Mouse (Mus musculus) stomach, embryonic 14.5 days (tissue): ENCODE results near the gene Rab11b. TPM values are rescaled to one million over a fixed set of nuclear protein-coding genes. Genes with fewer than 3 reads are reported as not detected.
A peak's percentile ranks its signal among the peaks of the same experiment; 100 is the strongest.

Source experiments
- ATAC-seq: fragments of 200-750 bp; cut with Nextera tagmentation; 2 replicates; pipeline ENCODE4 v1.8.0; 2017; ENCODE audit warnings: low read depth, moderate TSS enrichment; ENCODE audit not compliant: insufficient number of reproducible peaks, insufficient read depth, low FRiP score
- H3K27ac ChIP-seq: fragments of 300-500 bp; sonication (generic); 2 replicates; pipeline ENCODE4 v1.5.1; 2014; ENCODE audit warnings: mild to moderate bottlenecking, low read length, moderate library complexity, mixed read lengths
- H3K27me3 ChIP-seq: fragments of 300-500 bp; sonication (generic); 2 replicates; pipeline ENCODE4 v1.6.1; 2014; ENCODE audit warnings: low read length, control low read depth, mixed read lengths; ENCODE audit not compliant: control insufficient read depth, insufficient read depth
- H3K36me3 ChIP-seq: fragments of 300-500 bp; sonication (generic); 2 replicates; pipeline ENCODE4 v1.6.1; 2014; ENCODE audit warnings: mild to moderate bottlenecking, control low read depth, low read length, moderate library complexity, mixed read lengths; ENCODE audit not compliant: control insufficient read depth, insufficient read depth
- H3K4me1 ChIP-seq: fragments of 300-500 bp; sonication (generic); 2 replicates; pipeline ENCODE4 v1.6.1; 2014; ENCODE audit warnings: low read length, control low read depth, mixed read lengths; ENCODE audit not compliant: control insufficient read depth, insufficient read depth
- H3K4me2 ChIP-seq: fragments of 300-500 bp; sonication (generic); replicated peaks from 2 replicates; pipeline ENCODE4 v1.6.1; 2014; ENCODE audit warnings: low read depth, low read length, control low read depth
- H3K4me3 ChIP-seq: fragments of 300-500 bp; sonication (generic); 2 replicates; pipeline ENCODE4 v1.5.1; 2014; ENCODE audit warnings: low read depth, low read length, control low read depth
- H3K9ac ChIP-seq: fragments of 300-500 bp; sonication (generic); replicated peaks from 2 replicates; pipeline ENCODE4 v1.6.1; 2014; ENCODE audit warnings: low read depth, mild to moderate bottlenecking, control low read depth, low read length, moderate library complexity, mixed read lengths
- H3K9me3 ChIP-seq: fragments of 300-500 bp; sonication (generic); 2 replicates; pipeline ENCODE4 v1.6.1; 2016; ENCODE audit warnings: low read depth, low read length, control low read depth; ENCODE audit not compliant: control insufficient read depth
- WGBS: fragments of 180-500 bp; shearing (Covaris S2); extraction: QIAGEN DNeasy Blood & Tissue Kit; methylation state at CpG from one replicate; pipeline ENCODE4 v1.1.7; 2014; 5-methylcytosine and 5-hydroxymethylcytosine counted together
- polyA plus RNA-seq: library from polyadenylated mRNA; unstranded; fragments of >200 nt; fragmentation: Nextera tagmentation; extraction: Ambion mirVana; gene quantifications from 2 replicates; pipeline ENCODE4 v1.2.1, GENCODE M21; 2014

Gene Rab11b
- polyA plus RNA-seq, 1 experiment from 2014 or later, result 296 TPM

DNA sequence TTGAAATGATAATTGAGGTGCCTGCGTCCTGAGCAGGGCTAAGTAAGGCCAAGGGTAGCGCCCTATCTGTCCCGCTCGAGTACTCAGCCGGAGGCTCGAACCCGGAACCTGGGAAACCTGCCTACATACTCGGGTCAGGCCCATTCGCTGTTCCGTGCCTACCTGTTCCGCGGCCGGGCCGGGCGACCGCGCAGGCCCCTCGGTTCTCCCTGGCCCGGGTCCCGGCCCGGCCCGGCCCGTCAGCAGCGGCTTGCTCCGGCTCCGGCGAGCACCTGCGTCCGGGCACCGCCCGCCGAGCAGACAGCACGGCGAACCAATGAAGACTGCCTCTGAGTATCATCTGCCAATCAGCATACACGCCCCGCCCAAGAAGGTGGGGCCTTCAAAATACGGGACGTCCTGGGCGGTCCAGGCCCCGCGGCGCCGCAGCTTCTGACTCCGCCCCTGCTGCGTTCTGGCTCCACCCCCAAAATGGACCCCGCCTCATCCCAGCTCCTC lies 41.9 kb downstream of the Rab11b start, which contains the start of gene March2:
March2 (minus strand) TSS at position 287 of the 498 bp plus-strand sequence.
- Histone ChIP-seq H3K4me2 (peak within 1 kb of the TSS; percentile 55), H3K9ac (peak within 1 kb of the TSS; percentile 50), H3K27ac (no peak within 1 kb of the TSS), H3K4me3 (peak within 1 kb of the TSS; percentile 86), H3K4me1 (no peaks in the 10 kb centered on the region), H3K9me3 (no peaks in the 10 kb centered on the region), H3K36me3 (no peaks in the 10 kb centered on the region), H3K27me3 (no peaks in the 10 kb centered on the region)
- peak; percentile 100 for ATAC-seq
- under 1% methylated on average over 46 of the region's 46 CpGs for WGBS

DNA sequence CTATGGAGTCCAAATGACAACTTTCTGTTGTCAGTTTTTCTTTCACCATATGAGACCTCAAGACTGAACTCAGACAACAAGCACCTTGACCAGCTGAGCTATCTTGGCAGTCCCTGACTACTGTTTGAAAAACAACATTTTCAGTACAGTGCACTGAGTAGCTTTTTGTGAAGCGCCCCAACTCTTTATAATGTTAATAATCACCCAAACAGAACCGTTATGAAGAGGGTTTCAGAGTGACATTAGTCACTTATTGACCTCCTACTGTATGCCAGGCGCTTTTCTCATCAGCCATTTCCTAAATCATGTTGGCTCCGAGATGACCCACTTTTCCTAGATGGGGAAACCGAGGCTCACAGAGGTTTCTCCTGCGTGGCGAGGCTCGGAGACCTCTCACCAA lies 42.3 kb downstream of the Rab11b start:
- H3K4me1 ChIP-seq, result no peaks in the 10 kb centered on the region
- H3K9ac ChIP-seq, result peak overlapping the region; percentile 50
- H3K36me3 ChIP-seq, result no peaks in the 10 kb centered on the region
- H3K4me2 ChIP-seq, result peak overlapping the region; percentile 55
- H3K27ac ChIP-seq, result no peak overlapping the region
- ATAC-seq, result no peak
- H3K27me3 ChIP-seq, result no peaks in the 10 kb centered on the region
- H3K9me3 ChIP-seq, result no peaks in the 10 kb centered on the region
- peak overlapping the region; percentile 86 for H3K4me3 ChIP-seq
- 9% methylated on average over 8 of the region's 8 CpGs for WGBS

DNA sequence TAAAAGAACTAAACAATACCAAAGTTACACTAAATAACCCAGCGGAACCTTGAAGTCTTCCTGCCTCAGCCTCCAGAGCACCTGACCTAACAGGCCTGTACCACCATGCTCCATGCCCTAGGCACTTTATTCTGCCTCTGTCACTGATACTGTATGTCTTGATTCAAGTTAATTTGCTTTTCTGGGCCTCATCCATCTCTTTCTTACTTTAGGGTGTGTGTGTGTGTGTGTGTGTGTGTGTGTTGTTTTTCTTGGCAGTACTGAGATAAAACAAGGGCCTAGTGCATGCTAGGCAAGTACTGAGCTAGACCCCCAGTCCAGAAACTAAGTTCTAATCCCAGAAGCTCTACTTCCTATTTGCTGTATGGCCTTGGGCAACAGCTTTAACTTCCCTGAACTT lies 43.1 kb downstream of the Rab11b start:
- Histone ChIP-seq H3K36me3 (no peaks in the 10 kb centered on the region), H3K9me3 (no peaks in the 10 kb centered on the region), H3K4me3 (no peak overlapping the region), H3K4me2 (no peak overlapping the region), H3K4me1 (no peaks in the 10 kb centered on the region), H3K9ac (no peak overlapping the region), H3K27ac (no peak overlapping the region), H3K27me3 (no peaks in the 10 kb centered on the region)
- 92% methylated on average over 1 of the region's 1 CpGs for WGBS
- ATAC-seq, result no peak

GRCm38 (mm10) chr17:33714779-33715178 lies 45.6 kb downstream of the Rab11b start:
- Histone ChIP-seq H3K9ac (no peak overlapping the region), H3K36me3 (no peaks in the 10 kb centered on the region), H3K4me3 (no peak overlapping the region), H3K9me3 (no peaks in the 10 kb centered on the region), H3K4me1 (no peaks in the 10 kb centered on the region), H3K27ac (no peak overlapping the region), H3K4me2 (no peak overlapping the region), H3K27me3 (no peaks in the 10 kb centered on the region)
- ATAC-seq, result no peak
- WGBS, result 97% methylated on average over 1 of the region's 1 CpGs

DNA sequence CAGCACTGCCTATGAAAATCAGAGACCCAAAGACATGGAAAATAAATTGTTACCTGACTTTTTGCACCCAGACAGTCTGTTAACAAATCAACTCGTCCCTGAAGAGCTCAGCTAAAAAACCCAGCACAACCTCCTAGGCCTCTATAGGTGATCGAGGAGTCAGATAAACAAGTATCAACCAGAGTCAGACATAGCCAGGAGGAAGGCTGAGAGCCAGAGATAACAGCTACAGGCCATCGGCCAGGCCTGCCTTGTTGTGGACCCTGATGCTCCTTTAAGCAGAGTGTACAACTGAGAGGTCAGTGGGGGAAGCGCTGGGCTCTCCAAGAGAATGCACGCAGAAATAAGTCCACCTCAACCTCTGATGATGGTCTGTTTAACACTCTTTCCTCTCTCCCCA lies 47.1 kb downstream of the Rab11b start:
- H3K27me3 ChIP-seq, result no peaks in the 10 kb centered on the region
- ATAC-seq, result peak; percentile 57; the same call in 1 of the 2 replicates
- H3K27ac ChIP-seq, result no peak overlapping the region
- no peak overlapping the region for H3K9ac ChIP-seq
- 72% methylated on average over 5 of the region's 5 CpGs for WGBS
- H3K4me1 ChIP-seq, result no peaks in the 10 kb centered on the region
- H3K4me3 ChIP-seq, result no peak overlapping the region
- H3K36me3 ChIP-seq, result peaks cover 8% of the 10 kb centered on the region; the same call in 1 of the 2 replicates
- H3K9me3 ChIP-seq, result no peaks in the 10 kb centered on the region
- H3K4me2 ChIP-seq, result no peak overlapping the region

GRCm38 (mm10) chr17:33709834-33710233 lies 50.5 kb downstream of the Rab11b start:
- Histone ChIP-seq H3K36me3 (peaks cover 8% of the 10 kb centered on the region; the same call in 1 of the 2 replicates), H3K27ac (no peak overlapping the region), H3K4me3 (no peak overlapping the region), H3K4me1 (no peaks in the 10 kb centered on the region), H3K9me3 (no peaks in the 10 kb centered on the region), H3K27me3 (no peaks in the 10 kb centered on the region), H3K4me2 (no peak overlapping the region), H3K9ac (no peak overlapping the region)
- 78% methylated on average over 3 of the region's 3 CpGs for WGBS
- no peak for ATAC-seq

DNA sequence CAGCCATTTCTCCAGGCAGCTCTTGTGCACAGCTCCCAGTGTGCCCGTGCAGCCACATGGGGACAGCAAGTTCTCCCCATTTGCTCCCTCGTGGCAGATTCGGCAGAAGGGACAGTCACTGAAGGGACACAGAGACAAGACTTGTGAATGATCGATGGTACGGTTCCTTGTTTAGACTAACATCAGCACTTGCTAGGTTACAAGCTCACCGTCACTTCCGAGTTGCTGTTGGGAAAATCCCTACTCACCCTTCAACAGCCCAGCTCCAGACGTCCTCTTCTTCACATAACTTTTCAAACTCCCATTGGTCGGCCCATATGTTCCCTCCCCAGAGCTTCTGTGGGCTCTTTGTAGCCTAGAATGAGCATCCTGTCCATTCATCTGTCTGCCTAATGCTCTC lies 57.2 kb downstream of the Rab11b start:
- H3K9me3 ChIP-seq, result no peaks in the 10 kb centered on the region
- H3K27ac ChIP-seq, result no peak overlapping the region
- no peak overlapping the region for H3K4me2 ChIP-seq
- 90% methylated on average over 9 of the region's 9 CpGs for WGBS
- no peak overlapping the region for H3K4me3 ChIP-seq
- H3K27me3 ChIP-seq, result no peaks in the 10 kb centered on the region
- no peaks in the 10 kb centered on the region for H3K4me1 ChIP-seq
- no peak overlapping the region for H3K9ac ChIP-seq
- ATAC-seq, result no peak
- no peaks in the 10 kb centered on the region; the same call in none of the 2 replicates for H3K36me3 ChIP-seq

DNA sequence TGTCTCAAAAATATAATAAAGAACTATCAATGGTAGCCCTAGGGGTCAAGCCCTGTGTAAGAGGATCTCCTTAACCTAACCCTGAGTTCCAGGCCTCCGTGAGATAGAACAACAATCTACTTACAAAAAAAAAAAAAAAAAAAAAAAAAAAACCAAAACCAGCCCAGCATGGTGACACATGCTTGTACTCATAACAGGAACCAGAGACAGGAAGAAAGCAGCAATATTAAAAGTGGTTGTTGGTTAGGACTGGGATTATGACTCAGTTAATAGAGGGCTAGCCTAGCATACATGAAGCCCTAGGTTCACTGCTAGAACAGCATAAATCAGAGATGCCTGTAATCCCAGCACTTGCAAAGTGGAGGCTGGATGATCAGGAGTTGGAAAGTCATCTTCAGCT lies 58.2 kb downstream of the Rab11b start:
- H3K4me3 ChIP-seq, result no peak overlapping the region
- no peak for ATAC-seq
- H3K4me2 ChIP-seq, result no peak overlapping the region
- no peaks in the 10 kb centered on the region for H3K9me3 ChIP-seq
- H3K4me1 ChIP-seq, result no peaks in the 10 kb centered on the region
- no peak overlapping the region for H3K27ac ChIP-seq
- H3K36me3 ChIP-seq, result no peaks in the 10 kb centered on the region; the same call in 1 of the 2 replicates
- no peak overlapping the region for H3K9ac ChIP-seq
- WGBS, result 62% methylated on average over 1 of the region's 1 CpGs
- H3K27me3 ChIP-seq, result no peaks in the 10 kb centered on the region

DNA sequence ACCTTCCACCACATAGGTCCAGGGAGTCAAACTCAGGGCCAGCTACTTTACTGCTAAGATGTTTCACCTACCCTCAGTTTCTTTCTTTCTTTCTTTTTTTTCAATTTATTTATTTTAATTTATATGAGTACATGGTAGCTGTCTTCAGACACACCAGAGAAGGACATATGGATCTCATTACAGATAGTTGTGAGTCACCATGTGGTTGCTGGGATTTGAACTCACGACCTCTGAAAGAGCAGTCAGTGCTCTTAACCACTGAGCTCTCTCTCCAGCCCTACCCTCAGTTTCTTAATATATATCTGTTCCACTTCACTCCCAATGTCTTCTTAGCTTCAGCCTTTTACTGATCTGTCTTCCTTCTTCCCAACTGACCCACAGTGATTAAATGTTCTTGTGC lies 64.9 kb downstream of the Rab11b start:
- Histone ChIP-seq H3K36me3 (peaks cover 5% of the 10 kb centered on the region; the same call in 1 of the 2 replicates), H3K4me3 (no peak overlapping the region), H3K4me1 (no peaks in the 10 kb centered on the region), H3K9ac (no peak overlapping the region), H3K27me3 (no peaks in the 10 kb centered on the region), H3K4me2 (no peak overlapping the region), H3K9me3 (no peaks in the 10 kb centered on the region), H3K27ac (no peak overlapping the region)
- 87% methylated on average over 1 of the region's 1 CpGs for WGBS
- no peak for ATAC-seq
